Mouse (Mus musculus) liver, postnatal 0 days (tissue): ENCODE measurements around the gene Sncb.

Experiments
- CTCF ChIP-seq: sonication (generic); IDR thresholded peaks from 2 replicates; pipeline ENCODE4 v1.5.1; 2016; ENCODE audit warnings: antibody characterized with exemption, low read depth
- EP300 ChIP-seq: IDR thresholded peaks from 2 replicates; pipeline ENCODE4 v1.6.1; 2016; ENCODE audit warnings: antibody characterized with exemption, low read depth, mild to moderate bottlenecking

DNA sequence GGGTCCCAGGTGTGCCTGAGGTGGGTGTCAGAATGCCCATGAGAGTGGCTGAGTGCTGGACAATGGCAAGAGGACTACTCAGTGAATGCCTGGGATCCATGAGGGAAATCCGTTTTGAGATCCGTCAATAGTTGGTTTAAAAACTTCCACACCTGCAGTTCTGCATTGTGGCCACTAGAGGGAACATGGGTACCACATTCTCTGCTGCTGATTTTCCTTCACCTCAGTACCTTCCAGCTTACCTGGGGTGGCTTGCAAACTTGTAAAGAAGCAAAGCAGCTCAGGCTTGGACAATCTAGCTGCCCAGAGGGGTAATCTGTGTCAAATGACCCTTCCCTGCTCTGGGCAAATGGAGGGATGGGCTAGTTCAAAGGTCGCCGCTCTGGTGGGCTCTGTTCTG is 31.0 kb upstream of the Sncb start:
- TF ChIP-seq CTCF, result peak; percentile 94
- no peak for TF ChIP-seq EP300
